Mouse (Mus musculus): Measurements from ENCODE around the gene Mrpl52.
A peak's percentile ranks its signal among the peaks of the same experiment; 100 is the strongest.

Gene Mrpl52

GRCm38 (mm10) chr14:54432837-54433830 is 6.4 kb downstream of the Mrpl52 start:
- DNase-seq (ENCODE audit: low spot score in 2 of 2), result peak in 1 of 2 experiments; percentile 42

GRCm38 (mm10) chr14:54433941-54434531 is 7.3 kb downstream of the Mrpl52 start:
- DNase-seq (ENCODE audit: low spot score in 2 of 2), result no peak

GRCm38 (mm10) chr14:54435194-54435918 is 8.6 kb downstream of the Mrpl52 start:
- DNase-seq (ENCODE audit: low spot score in 2 of 2), result no peak

GRCm38 (mm10) chr14:54439155-54439554 is 12.4 kb downstream of the Mrpl52 start:
- no peak for DNase-seq (ENCODE audit: low spot score in 2 of 2)

GRCm38 (mm10) chr14:54439610-54440009 is 12.9 kb downstream of the Mrpl52 start:
- DNase-seq (ENCODE audit: low spot score in 2 of 2), result no peak

- no peak for DNase-seq (ENCODE audit: low spot score in 2 of 2)
Measured at GRCm38 (mm10) chr14:54440538-54440937, 13.8 kb downstream of the Mrpl52 start.

GRCm38 (mm10) chr14:54441365-54441764 is 14.7 kb downstream of the Mrpl52 start:
- no peak for DNase-seq (ENCODE audit: low spot score in 2 of 2)

- DNase-seq (ENCODE audit: low spot score in 2 of 2), result no peak
Measured at GRCm38 (mm10) chr14:54442548-54442947, 15.8 kb downstream of the Mrpl52 start.

GRCm38 (mm10) chr14:54443196-54443595 is 16.5 kb downstream of the Mrpl52 start:
- DNase-seq (ENCODE audit: low spot score in 2 of 2), result no peak

GRCm38 (mm10) chr14:54443712-54444618 is 17.3 kb downstream of the Mrpl52 start:
- no peak for DNase-seq (ENCODE audit: low spot score in 2 of 2)

- no peak for DNase-seq (ENCODE audit: low spot score in 2 of 2)
Measured at GRCm38 (mm10) chr14:54445476-54445875, 18.8 kb downstream of the Mrpl52 start.

- no peak for DNase-seq (ENCODE audit: low spot score in 2 of 2)
Measured at GRCm38 (mm10) chr14:54453566-54453965, 26.9 kb downstream of the Mrpl52 start.

GRCm38 (mm10) chr14:54454669-54455528 is 28.2 kb downstream of the Mrpl52 start:
- DNase-seq (ENCODE audit: low spot score in 2 of 2), result no peak

GRCm38 (mm10) chr14:54457907-54458569 is 31.3 kb downstream of the Mrpl52 start:
- DNase-seq (ENCODE audit: low spot score in 2 of 2), result no peak

- no peak for DNase-seq (ENCODE audit: low spot score in 2 of 2)
Measured at GRCm38 (mm10) chr14:54462146-54462545, 35.4 kb downstream of the Mrpl52 start.

GRCm38 (mm10) chr14:54463108-54463958 is 36.6 kb downstream of the Mrpl52 start:
- no peak for DNase-seq (ENCODE audit: low spot score in 2 of 2)

- peak; percentile 64 to 84 for DNase-seq (ENCODE audit: low spot score in 2 of 2)
Measured at GRCm38 (mm10) chr14:54463959-54464292, 37.2 kb downstream of the Mrpl52 start, which contains the start of gene Lrp10. TSS of gene Lrp10 (plus strand) at chr14:54464137.

- DNase-seq (ENCODE audit: low spot score in 2 of 2), result peak in 1 of 2 experiments; percentile 54
Measured at GRCm38 (mm10) chr14:54464293-54465005, 37.7 kb downstream of the Mrpl52 start.

All from cerebellum, postnatal 4 days (tissue).